Mouse (Mus musculus) ES-Bruce4 (cell line): Measurements from ENCODE around the gene D5Ertd579e. TPM values are rescaled to one million over a fixed set of nuclear protein-coding genes. Genes with fewer than 3 reads are reported as not detected.

Source experiments
- H3K27ac ChIP-seq: 2 replicates; pipeline ENCODE4 v1.5.1; 2012; ENCODE audit warnings: low read length, inconsistent platforms; ENCODE audit not compliant: insufficient read depth
- H3K27me3 ChIP-seq: 2 replicates; pipeline ENCODE4 v1.6.1; 2012; ENCODE audit warnings: mild to moderate bottlenecking, low read length, inconsistent platforms; ENCODE audit not compliant: control insufficient read depth, poor library complexity, insufficient read depth, severe bottlenecking
- H3K36me3 ChIP-seq: 2 replicates; pipeline ENCODE4 v1.6.1; 2012; ENCODE audit warnings: inconsistent platforms, mild to moderate bottlenecking, low read length, moderate library complexity; ENCODE audit not compliant: control insufficient read depth, poor library complexity, insufficient read depth, severe bottlenecking
- H3K4me1 ChIP-seq: one replicate; pipeline ENCODE4 v1.8.1; 2011; ENCODE audit warnings: low read length; ENCODE audit not compliant: control insufficient read depth, insufficient read depth
- H3K4me3 ChIP-seq: 2 replicates; pipeline ENCODE4 v1.5.1; 2011; ENCODE audit warnings: low read depth, mild to moderate bottlenecking, low read length
- H3K9ac ChIP-seq: 2 replicates; pipeline ENCODE4 v1.6.1; 2012; ENCODE audit warnings: low read depth, mild to moderate bottlenecking, inconsistent platforms; ENCODE audit not compliant: poor library complexity, severe bottlenecking
- H3K9me3 ChIP-seq: replicated peaks from 2 replicates; pipeline ENCODE4 v1.6.1; 2012; ENCODE audit warnings: mild to moderate bottlenecking, low read length, inconsistent platforms; ENCODE audit not compliant: control insufficient read depth, poor library complexity, insufficient read depth, severe bottlenecking
- CTCF ChIP-seq: IDR thresholded peaks from one replicate; pipeline ENCODE4 v1.8.1; 2011; ENCODE audit warnings: low read depth, low read length
- EP300 ChIP-seq: IDR thresholded peaks from 2 replicates; pipeline ENCODE4 v1.6.1; 2011; ENCODE audit warnings: low read depth, low read length; ENCODE audit not compliant: insufficient read depth
- POLR2A ChIP-seq: IDR thresholded peaks from one replicate; pipeline ENCODE4 v1.8.1; 2011; ENCODE audit warnings: low read length; ENCODE audit not compliant: insufficient read depth
- polyA plus RNA-seq: library from polyadenylated mRNA; stranded (reverse); fragments of >200 nt; gene quantifications from 2 replicates; pipeline ENCODE4 v1.2.4, GENCODE M21; 2011; ENCODE audit warnings: low read depth; ENCODE audit not compliant: missing spikeins, insufficient read depth, insufficient read length

D5Ertd579e gene
- polyA plus RNA-seq, 1 experiment, result 44.1 TPM

- no peaks in the 10 kb centered on the region for H3K27me3 ChIP-seq
- H3K9me3 ChIP-seq, result no peaks in the 10 kb centered on the region
- H3K9ac ChIP-seq, result no peak overlapping the region
- no peaks in the 10 kb centered on the region for H3K4me1 ChIP-seq
- no peak overlapping the region for H3K4me3 ChIP-seq
- no peak overlapping the region for H3K27ac ChIP-seq
- TF ChIP-seq EP300 (no peak), POLR2A (no peak), CTCF (no peak)
- no peaks in the 10 kb centered on the region for H3K36me3 ChIP-seq
Measured at GRCm38 (mm10) chr5:36736009-36736408, 40.2 kb upstream of the D5Ertd579e start.

GRCm38 (mm10) chr5:36735106-36735505 is 39.3 kb upstream of the D5Ertd579e start:
- Histone ChIP-seq H3K9me3 (no peaks in the 10 kb centered on the region), H3K4me3 (no peak overlapping the region), H3K9ac (no peak overlapping the region), H3K27ac (no peak overlapping the region), H3K36me3 (no peaks in the 10 kb centered on the region), H3K4me1 (no peaks in the 10 kb centered on the region), H3K27me3 (no peaks in the 10 kb centered on the region)
- TF ChIP-seq CTCF, result no peak
- TF ChIP-seq POLR2A, result no peak
- no peak for TF ChIP-seq EP300

GRCm38 (mm10) chr5:36733405-36733804 is 37.6 kb upstream of the D5Ertd579e start:
- Histone ChIP-seq H3K4me1 (no peaks in the 10 kb centered on the region), H3K27ac (no peak overlapping the region), H3K9me3 (no peaks in the 10 kb centered on the region), H3K9ac (no peak overlapping the region), H3K27me3 (no peaks in the 10 kb centered on the region), H3K36me3 (no peaks in the 10 kb centered on the region), H3K4me3 (no peak overlapping the region)
- TF ChIP-seq CTCF (no peak), POLR2A (no peak), EP300 (no peak)

- H3K36me3 ChIP-seq, result no peaks in the 10 kb centered on the region
- H3K4me3 ChIP-seq, result no peak overlapping the region
- H3K4me1 ChIP-seq, result no peaks in the 10 kb centered on the region
- H3K27ac ChIP-seq, result no peak overlapping the region
- TF ChIP-seq CTCF (no peak), POLR2A (no peak), EP300 (no peak)
- no peaks in the 10 kb centered on the region for H3K9me3 ChIP-seq
- H3K9ac ChIP-seq, result no peak overlapping the region
- no peaks in the 10 kb centered on the region for H3K27me3 ChIP-seq
Measured at GRCm38 (mm10) chr5:36731901-36732652, 36.3 kb upstream of the D5Ertd579e start.

GRCm38 (mm10) chr5:36730689-36731088 is 34.9 kb upstream of the D5Ertd579e start:
- no peaks in the 10 kb centered on the region for H3K9me3 ChIP-seq
- H3K4me3 ChIP-seq, result no peak overlapping the region
- H3K27me3 ChIP-seq, result no peaks in the 10 kb centered on the region
- H3K9ac ChIP-seq, result no peak overlapping the region
- no peak overlapping the region for H3K27ac ChIP-seq
- no peaks in the 10 kb centered on the region for H3K36me3 ChIP-seq
- TF ChIP-seq CTCF (no peak), EP300 (no peak), POLR2A (no peak)
- H3K4me1 ChIP-seq, result no peaks in the 10 kb centered on the region

GRCm38 (mm10) chr5:36729923-36730322 is 34.1 kb upstream of the D5Ertd579e start:
- Histone ChIP-seq H3K9ac (no peak overlapping the region), H3K4me1 (no peaks in the 10 kb centered on the region), H3K4me3 (no peak overlapping the region), H3K27ac (no peak overlapping the region), H3K36me3 (no peaks in the 10 kb centered on the region), H3K9me3 (no peaks in the 10 kb centered on the region), H3K27me3 (no peaks in the 10 kb centered on the region)
- TF ChIP-seq CTCF, result no peak
- no peak for TF ChIP-seq EP300
- no peak for TF ChIP-seq POLR2A
